Mouse (Mus musculus) hindlimb bud, embryonic 11.5 days (tissue): ENCODE data around the gene Gpr137c.
A peak's percentile ranks its signal among the peaks of the same experiment; 100 is the strongest.

Experiments
- DNase-seq: peaks from one replicate; pipeline ENCODE4 v3.0.0-alpha.2; 2012; ENCODE audit warnings: low read depth, low spot score; ENCODE audit errors: extremely low spot score

The Gpr137c gene

GRCm38 (mm10) chr14:45219281-45220089 is at the start of gene Gpr137c:
Gpr137c (plus strand) TSS chr14:45219717.
- peak; percentile 93 for DNase-seq

- DNase-seq = no peak
These were observed 47.3 kb upstream of the Gpr137c start for GRCm38 (mm10) chr14:45172260-45172659.

GRCm38 (mm10) chr14:45175012-45175740 is 44.3 kb upstream of the Gpr137c start:
- DNase-seq = no peak

GRCm38 (mm10) chr14:45179186-45179585 is 40.3 kb upstream of the Gpr137c start:
- no peak for DNase-seq

GRCm38 (mm10) chr14:45179606-45180005 is 39.9 kb upstream of the Gpr137c start:
- DNase-seq = no peak

- no peak for DNase-seq
These were observed 37.9 kb upstream of the Gpr137c start for GRCm38 (mm10) chr14:45181611-45182010.

GRCm38 (mm10) chr14:45190999-45191398 is 28.5 kb upstream of the Gpr137c start:
- DNase-seq = no peak

- DNase-seq = no peak
These were observed 18.9 kb upstream of the Gpr137c start for GRCm38 (mm10) chr14:45200607-45201006.

- no peak for DNase-seq
These were observed 8.8 kb upstream of the Gpr137c start for GRCm38 (mm10) chr14:45210683-45211082.

- DNase-seq = no peak
These were observed 8.1 kb upstream of the Gpr137c start for GRCm38 (mm10) chr14:45211431-45211830.

GRCm38 (mm10) chr14:45216711-45217340 is 2.7 kb upstream of the Gpr137c start:
- DNase-seq = no peak

- DNase-seq = no peak
These were observed 1.8 kb upstream of the Gpr137c start for GRCm38 (mm10) chr14:45217693-45218092.

- DNase-seq = peak; percentile 16
These were observed 806 bp downstream of the Gpr137c start, which contains the start of gene Txndc16 for GRCm38 (mm10) chr14:45220090-45220956. Txndc16 (minus strand) TSS chr14:45220328.

- DNase-seq = peak; percentile 12
These were observed 1.6 kb downstream of the Gpr137c start for GRCm38 (mm10) chr14:45220957-45221630.

GRCm38 (mm10) chr14:45239042-45239441 is 19.5 kb downstream of the Gpr137c start:
- DNase-seq = no peak

- no peak for DNase-seq
These were observed 22.1 kb downstream of the Gpr137c start for GRCm38 (mm10) chr14:45241613-45242012.

GRCm38 (mm10) chr14:45251548-45252076 is 32.1 kb downstream of the Gpr137c start:
- DNase-seq = no peak

GRCm38 (mm10) chr14:45263831-45264592 is 44.5 kb downstream of the Gpr137c start:
- DNase-seq = no peak

- DNase-seq = no peak
These were observed 56.3 kb downstream of the Gpr137c start for GRCm38 (mm10) chr14:45275816-45276215.
